Mouse (Mus musculus) stomach, embryonic 14.5 days (tissue): ENCODE data around the gene Gata3. TPM values are rescaled to one million over a fixed set of nuclear protein-coding genes. Genes with fewer than 3 reads are reported as not detected.

ENCODE experiments used
- ATAC-seq: fragments of 200-750 bp; cut with Nextera tagmentation; 2 replicates; pipeline ENCODE4 v1.8.0; 2017; ENCODE audit warnings: low read depth, moderate TSS enrichment; ENCODE audit not compliant: insufficient number of reproducible peaks, insufficient read depth, low FRiP score
- H3K27ac ChIP-seq: fragments of 300-500 bp; sonication (generic); 2 replicates; pipeline ENCODE4 v1.5.1; 2014; ENCODE audit warnings: mild to moderate bottlenecking, low read length, moderate library complexity, mixed read lengths
- H3K27me3 ChIP-seq: fragments of 300-500 bp; sonication (generic); 2 replicates; pipeline ENCODE4 v1.6.1; 2014; ENCODE audit warnings: low read length, control low read depth, mixed read lengths; ENCODE audit not compliant: control insufficient read depth, insufficient read depth
- H3K36me3 ChIP-seq: fragments of 300-500 bp; sonication (generic); 2 replicates; pipeline ENCODE4 v1.6.1; 2014; ENCODE audit warnings: mild to moderate bottlenecking, control low read depth, low read length, moderate library complexity, mixed read lengths; ENCODE audit not compliant: control insufficient read depth, insufficient read depth
- H3K4me1 ChIP-seq: fragments of 300-500 bp; sonication (generic); 2 replicates; pipeline ENCODE4 v1.6.1; 2014; ENCODE audit warnings: low read length, control low read depth, mixed read lengths; ENCODE audit not compliant: control insufficient read depth, insufficient read depth
- H3K4me2 ChIP-seq: fragments of 300-500 bp; sonication (generic); replicated peaks from 2 replicates; pipeline ENCODE4 v1.6.1; 2014; ENCODE audit warnings: low read depth, low read length, control low read depth
- H3K4me3 ChIP-seq: fragments of 300-500 bp; sonication (generic); 2 replicates; pipeline ENCODE4 v1.5.1; 2014; ENCODE audit warnings: low read depth, low read length, control low read depth
- H3K9ac ChIP-seq: fragments of 300-500 bp; sonication (generic); replicated peaks from 2 replicates; pipeline ENCODE4 v1.6.1; 2014; ENCODE audit warnings: low read depth, mild to moderate bottlenecking, control low read depth, low read length, moderate library complexity, mixed read lengths
- H3K9me3 ChIP-seq: fragments of 300-500 bp; sonication (generic); 2 replicates; pipeline ENCODE4 v1.6.1; 2016; ENCODE audit warnings: low read depth, low read length, control low read depth; ENCODE audit not compliant: control insufficient read depth
- WGBS: fragments of 180-500 bp; shearing (Covaris S2); extraction: QIAGEN DNeasy Blood & Tissue Kit; methylation state at CpG from one replicate; pipeline ENCODE4 v1.1.7; 2014; 5-methylcytosine and 5-hydroxymethylcytosine counted together
- polyA plus RNA-seq: library from polyadenylated mRNA; unstranded; fragments of >200 nt; fragmentation: Nextera tagmentation; extraction: Ambion mirVana; gene quantifications from 2 replicates; pipeline ENCODE4 v1.2.1, GENCODE M21; 2014

Gata3 gene
- polyA plus RNA-seq, 1 experiment from 2014 or later, result 4.8 TPM

- Histone ChIP-seq H3K9ac (no peak overlapping the region), H3K4me3 (no peak overlapping the region), H3K4me2 (no peak overlapping the region), H3K9me3 (no peaks in the 10 kb centered on the region), H3K27ac (no peak overlapping the region), H3K27me3 (peaks cover 2% of the 10 kb centered on the region; the same call in 1 of the 2 replicates), H3K4me1 (no peaks in the 10 kb centered on the region), H3K36me3 (no peaks in the 10 kb centered on the region)
- 49% methylated on average over 14 of the region's 14 CpGs for WGBS
- no peak for ATAC-seq
Observed at GRCm38 (mm10) chr2:9903854-9904560, 14.2 kb upstream of the Gata3 start.

- peaks cover 45% of the 10 kb centered on the region for H3K27me3 ChIP-seq
- no peak for ATAC-seq
- H3K4me3 ChIP-seq, result no peak overlapping the region
- H3K27ac ChIP-seq, result no peak overlapping the region
- 8% methylated on average over 8 of the region's 8 CpGs for WGBS
- no peak overlapping the region for H3K9ac ChIP-seq
- no peaks in the 10 kb centered on the region for H3K36me3 ChIP-seq
- H3K9me3 ChIP-seq, result no peaks in the 10 kb centered on the region
- H3K4me1 ChIP-seq, result no peaks in the 10 kb centered on the region
- H3K4me2 ChIP-seq, result no peak overlapping the region
Observed at GRCm38 (mm10) chr2:9897846-9898245, 8.0 kb upstream of the Gata3 start.

GRCm38 (mm10) chr2:9896097-9896770, 6.4 kb upstream of the Gata3 start:
- Histone ChIP-seq H3K4me2 (no peak overlapping the region), H3K9me3 (no peaks in the 10 kb centered on the region), H3K4me3 (no peak overlapping the region), H3K27ac (no peak overlapping the region), H3K4me1 (no peaks in the 10 kb centered on the region), H3K27me3 (peaks cover 55% of the 10 kb centered on the region), H3K9ac (no peak overlapping the region), H3K36me3 (no peaks in the 10 kb centered on the region)
- ATAC-seq, result peak; percentile 43; the same call in 1 of the 2 replicates
- under 1% methylated on average over 22 of the region's 22 CpGs for WGBS

- H3K9ac ChIP-seq, result no peak overlapping the region
- 1% methylated on average over 19 of the region's 19 CpGs for WGBS
- peaks cover 65% of the 10 kb centered on the region for H3K27me3 ChIP-seq
- no peak overlapping the region for H3K4me3 ChIP-seq
- no peak overlapping the region for H3K27ac ChIP-seq
- H3K9me3 ChIP-seq, result no peaks in the 10 kb centered on the region
- no peaks in the 10 kb centered on the region for H3K36me3 ChIP-seq
- no peak for ATAC-seq
- H3K4me2 ChIP-seq, result no peak overlapping the region
- H3K4me1 ChIP-seq, result no peaks in the 10 kb centered on the region
Observed at GRCm38 (mm10) chr2:9894836-9895593, 5.2 kb upstream of the Gata3 start.

GRCm38 (mm10) chr2:9893272-9893953, 3.6 kb upstream of the Gata3 start:
- peaks cover 70% of the 10 kb centered on the region for H3K27me3 ChIP-seq
- H3K4me3 ChIP-seq, result no peak overlapping the region

GRCm38 (mm10) chr2:9892541-9892940, 2.7 kb upstream of the Gata3 start:
- no peak for ATAC-seq
- 5% methylated on average over 7 of the region's 7 CpGs for WGBS
- no peak overlapping the region for H3K27ac ChIP-seq
- H3K9me3 ChIP-seq, result no peaks in the 10 kb centered on the region
- H3K27me3 ChIP-seq, result peaks cover 68% of the 10 kb centered on the region
- H3K4me2 ChIP-seq, result no peak overlapping the region
- H3K9ac ChIP-seq, result no peak overlapping the region
- H3K4me1 ChIP-seq, result no peaks in the 10 kb centered on the region
- H3K36me3 ChIP-seq, result no peaks in the 10 kb centered on the region
- H3K4me3 ChIP-seq, result no peak overlapping the region

More at GRCm38 (mm10) chr2:9893272-9893953, 3.6 kb upstream of the Gata3 start:
- no peaks in the 10 kb centered on the region for H3K36me3 ChIP-seq
- H3K9me3 ChIP-seq, result no peaks in the 10 kb centered on the region
- no peak overlapping the region for H3K27ac ChIP-seq
- ATAC-seq, result no peak
- no peak overlapping the region for H3K9ac ChIP-seq
- no peaks in the 10 kb centered on the region for H3K4me1 ChIP-seq
- H3K4me2 ChIP-seq, result no peak overlapping the region
- WGBS, result 0% methylated on average over 6 of the region's 6 CpGs

- no peak overlapping the region for H3K27ac ChIP-seq
- H3K4me1 ChIP-seq, result no peaks in the 10 kb centered on the region
- no peak overlapping the region for H3K4me2 ChIP-seq
- H3K27me3 ChIP-seq, result peaks cover 65% of the 10 kb centered on the region
- H3K4me3 ChIP-seq, result no peak overlapping the region
- no peak overlapping the region for H3K9ac ChIP-seq
- no peaks in the 10 kb centered on the region for H3K9me3 ChIP-seq
- 4% methylated on average over 5 of the region's 5 CpGs for WGBS
- no peak for ATAC-seq
- no peaks in the 10 kb centered on the region for H3K36me3 ChIP-seq
Observed at GRCm38 (mm10) chr2:9890906-9891305, 1.1 kb upstream of the Gata3 start.

GRCm38 (mm10) chr2:9890251-9890650, 417 bp upstream of the Gata3 start:
- Histone ChIP-seq H3K36me3 (no peaks in the 10 kb centered on the region), H3K27ac (no peak overlapping the region), H3K27me3 (peaks cover 65% of the 10 kb centered on the region), H3K4me2 (no peak overlapping the region), H3K4me3 (no peak overlapping the region), H3K9me3 (no peaks in the 10 kb centered on the region), H3K9ac (no peak overlapping the region), H3K4me1 (no peaks in the 10 kb centered on the region)
- no peak for ATAC-seq
- 10% methylated on average over 8 of the region's 8 CpGs for WGBS
